Mouse (Mus musculus) c-Kit-negative CD71-positive TER-119-positive erythroid progenitor cells, embryonic 14.5 days (primary cell): ENCODE results near the gene Akap5.

Experiments
- DNase-seq: peaks from one replicate; pipeline ENCODE4 v3.0.0-alpha.2; 2013; ENCODE audit warnings: low read depth, low spot score

Akap5 gene

DNA sequence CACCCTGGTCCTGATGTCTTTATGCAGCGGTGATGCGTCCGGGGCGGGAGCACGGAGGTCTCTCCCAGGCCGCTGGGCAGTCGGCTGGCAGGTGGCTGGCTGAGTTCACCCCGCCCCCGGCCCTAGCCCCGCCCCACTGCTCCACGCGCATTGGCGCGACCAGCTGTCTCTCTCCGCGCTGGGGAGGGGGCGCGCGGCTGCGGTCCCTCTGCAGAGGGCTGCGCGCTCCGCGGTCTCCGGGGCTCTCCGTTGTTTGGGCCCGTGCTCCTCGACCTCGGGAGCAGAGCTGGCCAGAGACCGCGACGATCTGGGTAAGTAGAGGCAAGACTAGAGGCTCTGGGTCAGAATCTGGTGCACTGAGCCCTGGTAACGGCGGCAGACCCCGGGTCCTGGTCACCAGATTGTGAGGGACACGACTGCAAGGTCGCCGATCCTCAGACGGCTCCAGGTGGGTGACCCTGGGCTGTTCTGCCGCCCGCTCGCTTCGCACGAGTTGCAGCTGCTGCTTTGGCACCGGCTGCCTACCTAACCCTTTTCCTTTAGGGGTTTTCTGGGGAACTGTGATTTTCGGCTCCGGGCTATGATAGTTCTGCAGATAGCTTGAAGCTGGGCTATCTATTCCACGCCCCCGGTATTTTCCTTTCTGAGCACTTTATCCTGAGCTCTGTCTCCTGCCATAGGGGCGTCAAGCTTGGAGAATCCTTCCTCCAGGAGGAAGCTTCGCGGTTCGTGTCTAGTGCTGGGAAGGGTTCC is at the start of gene Akap5:
Gene Akap5 (plus strand): TSS at position 213 of the 753 bp plus-strand sequence.
- no peak for DNase-seq

DNA sequence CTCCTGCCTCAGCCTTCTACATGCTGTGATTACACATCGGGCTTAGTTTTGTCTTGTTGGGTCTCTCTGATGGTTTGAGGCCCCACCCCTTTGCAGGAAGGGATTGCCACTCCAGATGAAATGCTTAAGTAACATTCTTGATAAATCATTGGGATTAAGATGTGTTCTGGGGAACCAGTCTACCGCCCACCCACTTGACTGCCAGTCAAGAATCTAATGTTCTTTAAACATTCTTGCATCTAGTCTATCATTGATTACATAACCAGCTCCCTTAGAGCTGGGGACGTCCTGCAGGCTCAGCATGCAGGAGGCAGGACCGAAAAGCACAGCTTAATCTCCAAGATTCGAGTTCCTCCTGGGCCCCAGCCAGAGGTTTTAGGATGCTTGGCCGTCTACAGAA is 46.5 kb upstream of the Akap5 start:
- no peak for DNase-seq

DNA sequence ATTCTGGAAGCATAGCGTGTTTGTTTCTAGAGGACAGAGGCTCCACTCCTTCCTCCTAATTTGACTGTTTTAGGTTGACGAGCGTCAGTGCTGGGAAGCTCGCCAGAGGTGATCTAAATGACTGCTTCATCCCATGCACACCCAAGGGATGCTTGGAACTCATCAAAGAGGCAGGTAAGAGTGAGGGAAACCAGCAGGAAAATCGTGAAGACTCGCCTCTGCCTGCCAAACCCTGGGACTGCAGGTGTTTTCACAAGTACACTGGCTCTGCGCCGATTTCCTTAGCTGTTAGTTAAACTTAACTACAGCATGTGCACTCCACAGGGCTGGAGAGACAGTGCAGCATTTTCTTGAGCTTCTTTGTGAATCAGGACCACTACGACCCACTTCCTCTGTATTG is 44.1 kb upstream of the Akap5 start:
- DNase-seq = no peak

DNA sequence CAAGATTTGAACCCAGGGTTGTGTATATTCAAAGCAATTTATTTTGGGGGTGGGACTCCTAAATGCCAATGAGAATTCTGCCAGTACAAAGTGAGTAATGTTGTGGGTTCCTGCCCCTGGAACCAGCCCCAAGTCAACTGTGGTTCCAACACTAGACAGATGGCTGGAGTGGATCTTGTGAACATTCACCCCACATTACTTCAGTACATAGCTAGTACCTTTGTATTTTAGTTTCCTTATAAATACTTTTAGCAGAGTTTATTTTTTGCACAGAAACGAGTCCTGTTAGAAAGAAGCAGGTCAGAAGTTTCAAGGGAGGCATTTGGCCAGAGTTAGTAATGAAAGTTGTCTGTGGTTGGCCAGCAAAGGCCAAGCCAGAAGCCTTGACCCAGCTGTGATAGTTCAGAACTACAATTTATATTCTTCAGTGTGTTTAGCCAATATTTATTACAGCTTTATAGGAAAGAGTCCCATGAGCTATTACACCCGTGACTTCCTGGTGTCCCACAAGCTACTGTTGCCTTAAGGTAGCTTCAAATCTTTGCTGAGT is 43.5 kb upstream of the Akap5 start:
- no peak for DNase-seq

DNA sequence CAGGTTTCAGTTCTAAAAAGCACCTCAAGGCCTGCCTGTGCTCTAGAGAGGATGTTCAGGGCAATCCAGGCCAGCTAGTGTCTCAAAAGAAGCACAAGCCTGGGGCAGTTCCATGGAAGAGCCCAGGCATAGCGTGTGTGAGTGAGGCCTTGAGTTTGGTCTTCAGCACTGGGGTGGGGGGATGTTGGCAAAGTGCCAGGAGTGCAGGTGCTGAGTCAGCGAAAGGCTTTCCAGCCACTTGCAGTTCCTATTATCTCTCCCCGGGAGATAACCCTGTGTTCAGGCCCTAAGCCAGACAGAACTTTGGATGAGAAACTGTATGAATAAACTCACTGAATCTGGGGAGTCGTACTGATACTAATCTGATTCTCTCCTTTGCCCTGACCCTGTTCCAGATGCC is 42.6 kb upstream of the Akap5 start:
- no peak for DNase-seq

DNA sequence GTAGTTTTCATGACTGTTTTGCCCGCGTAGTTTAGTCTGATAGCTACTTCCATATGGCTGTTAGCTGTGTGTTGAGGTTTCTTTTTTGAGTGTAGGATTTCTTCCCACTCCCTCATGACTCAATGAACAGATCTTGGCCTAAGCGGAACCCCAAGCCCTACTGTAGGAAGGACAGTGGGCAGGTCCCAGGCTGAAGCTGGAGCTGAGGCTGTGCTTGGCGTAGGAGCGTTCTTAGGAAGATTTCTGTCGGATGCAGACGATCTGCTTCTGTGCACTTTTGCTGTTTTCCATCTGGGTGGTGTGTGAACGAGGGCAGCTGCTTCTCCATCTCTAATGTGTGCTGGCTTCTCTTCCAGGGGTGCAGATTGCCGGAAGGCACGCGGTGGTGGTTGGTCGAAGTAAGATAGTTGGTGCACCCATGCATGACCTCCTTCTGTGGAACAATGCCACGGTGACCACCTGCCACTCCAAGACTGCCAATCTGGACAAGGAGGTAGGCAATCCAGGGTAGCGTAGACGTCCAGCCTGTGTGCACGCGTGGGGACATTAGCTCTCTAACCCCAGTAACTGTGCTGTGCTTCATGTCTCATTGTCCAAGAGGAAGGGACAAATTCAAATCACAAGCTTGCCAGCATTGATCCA is 42.0 kb upstream of the Akap5 start:
- no peak for DNase-seq

DNA sequence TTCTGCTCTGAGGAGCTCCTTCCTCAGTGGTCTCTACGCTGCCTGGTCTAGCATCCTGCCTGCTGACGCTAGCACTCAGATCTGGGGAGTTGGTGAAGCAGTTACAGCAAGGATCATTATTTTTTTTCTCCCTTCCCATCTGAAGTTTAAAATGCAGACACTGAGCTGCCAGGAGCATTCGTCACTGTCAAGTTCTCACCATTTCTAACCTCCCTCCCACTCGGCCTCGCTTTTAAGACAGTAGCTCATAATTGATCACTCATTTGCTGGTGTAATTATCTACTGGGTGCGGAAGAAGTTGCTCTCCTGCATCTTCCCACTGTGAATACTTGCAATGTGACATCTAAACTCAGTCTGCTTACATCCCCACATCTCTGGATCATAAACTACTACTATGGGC is 39.3 kb upstream of the Akap5 start:
- no peak for DNase-seq

DNA sequence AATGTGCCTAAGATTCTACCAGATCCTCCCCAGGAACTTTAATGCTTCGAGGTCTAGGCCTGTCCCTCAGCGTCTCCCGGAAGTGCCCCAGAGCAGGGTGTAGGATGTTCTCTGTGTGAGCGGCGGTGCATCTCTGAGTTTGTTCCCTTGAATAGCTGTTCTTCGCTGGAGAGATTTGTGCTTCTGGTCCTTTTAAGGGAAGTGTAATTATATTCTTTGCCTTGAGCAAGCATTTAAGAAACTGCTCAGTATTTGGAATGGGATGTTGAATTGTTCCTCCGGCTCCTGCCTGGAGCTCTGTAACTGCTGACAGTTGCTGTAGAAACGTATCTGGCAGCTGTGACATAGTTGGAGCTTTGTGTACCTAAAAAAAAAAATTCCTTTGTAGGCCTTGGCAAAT is 36.7 kb upstream of the Akap5 start:
- DNase-seq = no peak

DNA sequence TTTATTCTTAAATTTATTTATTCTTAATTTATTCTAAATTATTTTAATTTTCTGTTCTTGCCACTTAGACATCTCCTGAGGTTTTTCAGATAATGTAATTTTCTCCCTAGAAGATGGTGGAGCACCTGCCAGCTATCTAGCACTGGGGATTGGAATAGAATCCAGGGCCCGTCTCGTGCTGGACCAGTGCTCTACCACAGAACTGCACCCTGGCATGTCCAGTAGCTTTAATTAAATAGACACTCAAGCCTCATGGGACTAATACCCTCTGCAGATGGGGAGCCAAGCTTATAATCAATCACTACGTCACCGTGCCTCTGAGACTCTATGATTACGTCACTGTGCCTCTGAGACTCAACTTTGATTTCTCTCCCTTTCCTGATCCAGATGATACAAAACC is 36.2 kb upstream of the Akap5 start:
- no peak for DNase-seq

DNA sequence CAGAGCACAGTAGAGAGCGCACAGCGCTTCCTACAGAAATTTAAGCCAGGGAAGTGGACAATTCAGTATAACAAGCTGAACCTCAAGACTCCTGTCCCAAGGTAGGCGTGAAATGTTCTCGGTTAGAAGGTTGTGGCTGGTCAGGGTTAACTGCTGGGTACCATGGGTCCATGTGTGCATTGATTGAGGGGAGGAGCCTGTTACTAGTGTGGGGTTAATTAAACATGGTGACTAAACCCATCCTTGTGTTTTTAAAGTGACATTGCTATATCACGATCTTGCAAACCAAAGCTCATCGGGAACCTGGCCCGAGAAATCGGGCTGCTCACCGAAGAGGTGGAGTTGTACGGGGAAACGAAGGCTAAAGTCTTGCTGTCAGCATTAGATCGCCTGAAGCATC is 35.3 kb upstream of the Akap5 start:
- no peak for DNase-seq

DNA sequence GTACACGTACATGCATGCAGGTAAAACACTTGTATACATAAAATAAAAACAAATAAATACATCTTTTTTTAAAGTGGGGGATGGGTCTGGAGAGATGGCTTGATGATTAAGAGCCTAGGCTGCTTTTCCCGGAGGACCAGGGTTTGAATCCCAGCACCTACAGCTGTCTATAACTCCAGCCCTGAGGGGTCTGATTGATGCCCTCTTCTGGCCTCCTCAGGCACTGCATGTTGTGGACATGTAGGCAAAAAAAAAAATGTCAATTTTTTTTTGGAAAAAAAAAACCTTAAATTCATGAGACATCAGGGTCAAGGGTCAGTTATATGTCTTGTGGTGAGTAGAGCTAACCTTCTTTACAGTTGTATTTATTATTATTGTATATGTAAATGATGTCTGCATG is 34.4 kb upstream of the Akap5 start:
- DNase-seq = no peak

DNA sequence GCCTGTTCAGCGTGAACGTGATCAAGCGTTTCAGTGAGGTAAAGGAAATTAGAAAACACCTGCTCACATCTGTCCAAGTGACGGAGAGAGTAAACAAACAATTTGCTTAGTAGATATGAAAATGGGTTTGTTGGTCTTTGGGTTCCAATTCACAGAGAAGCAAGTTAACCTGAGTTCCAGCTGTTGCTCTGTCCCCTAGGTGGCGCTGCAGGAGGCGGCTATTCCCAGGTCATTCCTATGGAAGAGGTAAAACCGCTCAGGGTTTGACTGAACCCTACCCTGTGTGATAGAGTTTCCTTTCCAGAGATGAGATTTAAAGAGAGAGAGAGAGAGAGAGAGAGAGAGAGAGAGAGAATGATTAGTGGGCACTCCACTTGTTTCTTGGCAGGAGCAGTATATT is 31.5 kb upstream of the Akap5 start:
- DNase-seq = peak; percentile 24

DNA sequence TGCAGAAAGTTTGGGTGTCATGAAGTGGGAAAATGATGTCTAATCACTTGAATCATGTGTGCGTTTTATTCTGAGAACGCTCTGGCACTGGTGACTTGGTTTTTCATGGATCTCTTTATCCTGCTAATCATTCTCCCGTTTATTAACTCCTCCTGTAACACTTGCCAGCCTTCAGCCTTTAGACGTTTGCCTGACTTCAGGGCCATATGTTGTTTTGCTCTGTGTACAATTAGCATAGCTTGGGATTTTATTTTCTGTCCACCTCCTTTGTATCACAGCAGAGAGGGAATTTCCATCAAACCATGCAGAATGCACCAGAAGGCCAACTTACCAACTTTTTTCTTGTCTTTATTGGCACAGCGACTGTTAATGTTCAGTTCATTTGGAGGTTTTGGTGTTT is 26.9 kb upstream of the Akap5 start:
- DNase-seq = no peak

DNA sequence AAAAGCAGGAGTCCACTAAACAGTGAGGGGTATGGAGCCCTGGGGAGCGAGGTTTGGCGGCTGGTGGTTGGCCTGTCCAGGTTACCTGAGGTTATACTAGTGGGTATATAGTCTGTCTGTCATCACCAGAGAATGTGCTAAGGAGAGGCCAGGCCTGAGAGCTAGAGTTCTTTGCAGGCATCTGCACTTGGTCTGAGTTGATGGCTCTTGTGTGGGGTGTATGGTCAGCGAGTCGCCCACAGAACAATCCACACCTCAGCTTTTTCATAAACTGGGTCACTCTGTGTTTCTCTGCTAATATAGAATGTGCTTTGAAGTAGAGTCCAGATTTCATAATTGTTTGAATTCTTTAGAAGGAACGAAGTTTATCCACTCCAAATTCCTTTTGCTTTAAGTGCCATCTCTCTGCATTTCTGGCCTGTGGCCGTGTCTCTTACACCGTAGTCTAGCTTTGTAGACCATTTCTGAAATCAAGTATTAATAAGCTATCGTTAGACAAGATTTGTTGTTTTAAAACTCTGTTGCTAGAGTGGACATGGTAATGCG is 25.3 kb upstream of the Akap5 start:
- DNase-seq = no peak

DNA sequence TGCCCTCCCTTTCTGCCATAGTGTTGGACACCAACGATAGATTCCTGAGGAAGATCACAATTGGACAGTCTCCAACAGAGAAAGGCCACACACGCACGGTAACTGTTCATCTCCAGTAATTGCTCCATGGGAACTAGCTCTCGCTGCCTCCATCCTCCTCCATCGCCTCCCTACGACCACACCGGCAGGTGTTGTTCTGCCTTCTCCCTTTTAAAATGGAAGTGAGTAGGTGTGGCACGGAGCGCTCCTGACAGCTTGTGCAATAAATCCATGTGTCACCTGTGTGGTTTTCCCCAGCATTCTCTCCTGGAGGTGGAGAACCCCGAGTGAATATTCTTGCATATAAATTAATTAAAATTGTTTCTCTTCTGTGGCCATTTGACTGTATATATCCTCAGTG is 24.3 kb upstream of the Akap5 start:
- no peak for DNase-seq

DNA sequence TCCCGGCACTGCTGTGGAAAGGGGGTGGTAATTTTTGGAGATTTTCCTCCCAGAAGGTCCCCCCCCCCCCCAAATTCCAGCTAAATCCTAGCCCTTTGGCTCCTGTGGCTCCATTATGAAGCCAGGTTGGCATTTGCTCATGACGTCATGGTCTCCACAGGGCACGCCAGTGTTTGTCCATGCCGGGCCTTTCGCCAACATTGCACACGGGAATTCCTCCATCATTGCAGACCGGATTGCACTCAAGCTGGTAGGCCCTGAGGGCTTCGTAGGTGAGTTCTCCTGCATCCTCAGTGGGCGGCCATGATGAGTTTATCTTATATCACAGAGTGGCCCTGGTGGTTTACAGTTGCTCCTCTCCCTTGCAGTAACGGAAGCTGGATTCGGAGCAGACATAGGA is 21.2 kb upstream of the Akap5 start:
- DNase-seq = no peak

DNA sequence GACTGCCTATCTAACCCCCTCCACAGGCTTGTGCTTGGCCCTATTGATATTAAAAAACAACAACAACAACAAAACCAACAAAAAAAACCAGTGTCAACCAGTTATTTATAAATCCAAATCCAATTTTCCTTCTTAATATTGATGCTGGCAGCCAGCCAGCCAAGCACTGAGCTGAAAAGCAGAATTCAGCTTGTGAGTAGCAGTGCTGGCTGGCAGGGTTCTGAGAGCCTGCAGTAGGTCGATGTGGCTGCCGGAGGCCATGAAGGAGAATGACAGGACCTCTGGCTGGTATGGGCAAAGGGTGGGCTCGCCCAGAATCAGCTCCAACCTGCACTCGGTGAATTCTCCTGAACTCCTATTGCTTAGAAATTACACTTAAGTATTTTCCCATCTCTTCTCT is 20.5 kb upstream of the Akap5 start:
- DNase-seq = no peak

DNA sequence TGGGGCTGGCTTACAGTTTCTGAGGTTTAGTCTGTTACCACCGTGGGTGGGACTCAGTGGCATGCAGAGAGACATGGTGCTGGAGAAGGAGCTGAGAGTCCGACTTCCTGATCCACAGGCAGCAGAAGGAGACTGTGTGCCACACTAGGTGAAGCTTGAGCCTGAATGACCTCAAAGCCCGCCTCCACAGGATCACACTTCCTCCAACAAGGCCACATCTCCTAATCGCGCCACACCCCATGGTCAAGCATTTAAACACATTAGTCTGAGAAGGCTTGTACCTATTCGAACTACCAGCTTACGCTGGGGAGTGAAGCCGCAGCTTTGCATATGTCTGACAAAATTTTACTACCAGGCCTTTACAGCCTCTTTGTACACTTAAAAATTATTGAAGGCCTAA is 19.6 kb upstream of the Akap5 start:
- DNase-seq = no peak

DNA sequence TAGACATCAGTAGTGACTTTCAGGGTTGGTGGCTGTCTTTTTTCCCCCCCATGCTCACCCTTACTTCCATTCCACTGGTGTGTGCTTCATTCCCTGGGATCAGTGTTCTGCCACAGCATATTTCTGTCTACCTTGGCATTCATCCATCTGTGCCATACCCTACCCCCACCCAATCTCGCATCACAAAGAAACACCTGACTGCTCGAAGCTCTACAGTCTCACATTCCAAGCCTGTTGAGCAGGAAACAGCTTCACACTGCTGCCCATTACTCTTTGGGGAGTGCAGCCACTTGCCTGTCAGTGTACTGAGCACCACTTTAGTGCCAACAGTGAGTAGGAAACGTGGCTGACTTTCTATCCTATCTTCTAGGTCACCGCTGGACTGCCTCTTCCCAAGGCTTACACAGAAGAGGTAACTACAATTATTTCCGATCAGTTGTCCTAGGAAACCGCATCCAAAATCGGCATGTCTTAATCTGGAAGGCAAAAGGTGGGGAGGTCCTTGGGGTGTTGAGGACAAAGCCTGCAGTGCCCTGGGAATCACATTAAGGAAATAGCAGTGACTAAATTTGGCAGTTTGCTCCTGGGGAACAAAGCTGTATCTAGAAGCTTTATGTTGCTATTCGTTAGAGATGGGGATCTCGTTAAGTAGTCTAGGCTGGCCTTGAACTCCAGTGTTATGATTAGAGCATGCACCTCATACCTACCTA is 17.7 kb upstream of the Akap5 start:
- no peak for DNase-seq

DNA sequence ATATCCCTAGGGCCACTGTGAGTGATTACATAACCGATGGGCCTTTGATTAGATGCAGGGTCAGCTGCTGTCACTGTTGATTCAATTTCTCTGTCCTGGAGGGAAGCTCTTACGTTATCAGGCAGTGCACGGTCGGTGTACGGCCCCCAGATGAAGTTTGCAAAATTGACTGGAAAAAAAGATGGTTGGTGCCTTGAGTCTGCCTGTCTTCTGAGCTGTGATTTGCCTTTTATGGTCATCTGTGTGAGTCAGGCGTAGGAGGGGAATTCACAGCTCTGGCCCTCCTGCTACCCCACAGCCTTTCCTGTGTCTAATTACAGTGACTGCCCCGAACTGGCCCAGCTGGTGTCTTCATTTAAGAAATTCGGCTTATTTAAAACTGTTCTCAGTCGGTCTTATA is 16.7 kb upstream of the Akap5 start:
- no peak for DNase-seq

DNA sequence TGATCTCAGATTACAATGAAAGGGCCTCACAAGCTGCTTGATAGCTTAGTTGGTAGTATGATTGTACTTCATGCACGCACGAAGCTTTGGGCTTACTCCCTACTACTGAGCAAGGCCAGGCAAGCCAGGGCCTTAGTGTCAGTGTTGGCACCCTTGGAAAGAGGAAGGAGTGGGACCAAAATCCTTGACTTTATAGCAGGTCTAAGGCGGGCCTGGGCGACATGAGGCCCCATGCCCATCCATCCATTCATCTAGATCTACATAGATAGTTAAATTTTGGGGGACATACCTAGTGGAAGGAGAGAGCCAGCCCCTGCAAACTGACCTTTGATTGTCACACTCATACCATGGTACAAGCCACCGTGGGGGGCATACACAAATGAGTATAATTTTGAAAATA is 16.3 kb upstream of the Akap5 start:
- no peak for DNase-seq

DNA sequence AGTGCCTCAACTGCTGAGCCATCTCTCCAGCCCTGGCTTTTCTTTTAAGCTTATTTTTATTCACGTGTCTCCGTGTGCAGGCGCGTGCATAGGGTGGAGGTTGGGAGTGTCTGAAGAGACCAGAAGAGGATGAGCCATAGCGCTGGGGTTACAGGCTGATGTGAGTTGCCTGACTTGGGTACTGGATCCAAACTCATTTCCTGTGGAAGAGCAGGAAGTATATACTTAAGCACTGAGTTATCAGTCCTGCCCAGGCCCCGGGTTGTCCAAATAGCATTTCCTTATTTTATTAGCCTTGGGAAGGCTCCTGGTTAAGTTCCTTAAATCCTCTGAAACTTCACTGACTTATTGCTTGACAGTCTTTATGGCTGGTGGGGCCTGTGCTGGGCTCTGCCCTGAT is 14.7 kb upstream of the Akap5 start:
- no peak for DNase-seq
